Mouse (Mus musculus) erythroblast, embryonic 14.5 days (primary cell): Measurements from ENCODE around the gene Ralgapa1.

Experiments used
- GATA1 ChIP-seq: IDR thresholded peaks from 2 replicates; pipeline ENCODE4 v1.6.1; 2012; ENCODE audit warnings: low read length, inconsistent platforms, mixed read lengths
- TAL1 ChIP-seq: IDR thresholded peaks from 3 replicates; pipeline ENCODE4 v1.6.1; 2012; ENCODE audit warnings: low read length, inconsistent platforms, mixed read lengths

- TF ChIP-seq TAL1 (no peak), GATA1 (no peak)
Observed at GRCm38 (mm10) chr12:55824027-55824426, 3.1 kb upstream of the Ralgapa1 start.
